Mouse (Mus musculus) embryo, embryonic 11.5 days (tissue): ENCODE data around the gene Cnnm3.

Source experiments
- DNase-seq: peaks from one replicate; pipeline ENCODE4 v3.0.0-alpha.2; 2012; ENCODE audit warnings: low read depth, low spot score

The Cnnm3 gene

DNA sequence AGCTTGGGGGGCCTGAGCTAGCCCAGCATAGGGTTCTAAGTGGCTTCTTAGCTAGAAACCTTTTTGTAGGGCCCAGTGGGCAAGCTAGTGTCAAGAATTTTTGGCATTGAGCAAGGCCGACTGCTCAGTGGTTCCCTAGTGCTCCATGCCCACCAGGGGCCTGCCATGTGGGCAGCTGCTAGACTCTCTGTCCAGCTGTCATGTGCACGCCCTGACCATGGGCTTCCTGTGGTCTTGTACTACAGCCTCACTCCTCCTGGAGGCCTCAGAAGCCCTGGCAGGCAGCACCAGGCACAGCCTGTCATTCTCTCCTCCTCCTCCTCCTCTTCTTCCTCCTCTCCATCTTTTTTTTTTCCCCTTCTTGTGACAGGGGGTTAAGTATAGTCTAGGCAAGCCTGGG lies 14.4 kb upstream of the Cnnm3 start:
- no peak for DNase-seq

DNA sequence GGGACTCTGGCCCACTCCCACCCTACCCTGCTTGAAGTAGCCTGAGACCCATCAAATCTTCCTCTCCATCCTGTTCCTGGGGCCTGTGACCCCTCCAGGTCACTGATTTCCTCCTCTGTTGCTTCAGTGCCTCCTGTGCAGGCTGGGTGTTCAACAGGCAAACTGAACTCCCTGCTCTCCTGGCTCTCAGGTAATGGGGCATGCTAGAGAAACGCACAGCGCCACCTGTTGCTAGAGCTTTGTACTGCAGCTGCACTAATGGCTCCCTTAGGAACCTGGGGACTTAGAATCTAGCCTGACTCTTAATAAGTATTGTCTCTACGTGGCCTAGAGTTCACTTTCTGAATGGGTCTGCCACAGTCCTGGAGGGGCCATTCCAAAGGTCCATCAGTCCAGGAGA lies 10.4 kb upstream of the Cnnm3 start:
- peak; percentile 56 for DNase-seq

DNA sequence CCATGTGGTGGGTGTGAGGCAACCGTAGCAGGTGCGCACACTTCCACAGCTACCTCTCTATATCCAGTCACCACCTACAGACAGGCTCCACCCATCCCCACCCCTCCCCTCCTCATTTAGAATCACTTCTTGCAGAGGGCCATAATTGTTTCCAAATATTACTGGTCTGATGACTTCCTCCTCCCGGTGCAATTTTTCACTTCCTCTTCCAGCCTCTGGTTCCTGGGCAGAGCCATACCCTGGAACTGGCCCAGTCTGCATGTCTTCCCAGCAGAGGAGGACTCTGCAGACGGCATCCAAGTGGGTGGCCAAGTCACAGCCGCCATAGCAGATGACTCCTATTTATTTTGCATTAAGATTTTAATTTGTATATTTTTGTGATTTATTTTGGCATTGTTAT lies 3.4 kb upstream of the Cnnm3 start:
- no peak for DNase-seq

DNA sequence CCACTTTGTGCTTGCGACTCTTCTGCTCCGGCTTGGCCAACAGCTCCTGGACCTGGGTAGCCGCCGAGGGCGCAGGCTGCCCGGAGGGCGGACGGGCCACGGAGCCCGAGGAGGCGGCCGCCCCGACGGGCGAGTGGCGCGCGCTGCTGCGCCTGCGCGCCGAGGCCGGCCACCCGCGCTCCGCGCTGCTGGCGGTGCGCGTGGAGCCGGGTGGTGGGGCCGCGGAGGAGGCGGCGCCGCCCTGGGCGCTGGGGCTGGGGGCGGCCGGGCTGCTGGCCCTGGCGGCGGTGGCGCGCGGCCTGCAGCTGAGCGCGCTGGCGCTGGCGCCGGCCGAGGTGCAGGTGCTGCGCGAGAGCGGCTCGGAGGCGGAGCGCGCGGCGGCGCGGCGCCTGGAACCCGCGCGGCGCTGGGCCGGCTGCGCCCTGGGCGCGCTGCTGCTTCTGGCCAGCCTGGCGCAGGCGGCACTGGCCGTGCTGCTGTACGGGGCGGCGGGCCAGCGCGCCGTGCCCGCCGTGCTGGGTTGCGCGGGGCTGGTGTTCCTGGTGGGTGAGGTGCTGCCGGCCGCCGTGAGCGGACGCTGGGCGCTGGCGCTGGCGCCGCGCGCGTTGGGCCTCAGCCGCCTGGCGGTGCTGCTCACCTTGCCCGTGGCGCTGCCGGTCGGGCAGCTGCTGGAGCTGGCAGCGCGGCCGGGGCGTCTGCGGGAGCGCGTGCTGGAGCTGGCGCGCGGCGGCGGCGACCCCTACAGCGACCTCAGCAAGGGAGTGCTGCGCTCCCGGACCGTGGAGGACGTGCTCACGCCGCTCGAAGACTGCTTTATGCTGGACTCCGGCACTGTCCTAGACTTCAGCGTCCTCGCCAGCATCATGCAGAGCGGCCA lies 660 bp downstream of the Cnnm3 start:
- no peak for DNase-seq

DNA sequence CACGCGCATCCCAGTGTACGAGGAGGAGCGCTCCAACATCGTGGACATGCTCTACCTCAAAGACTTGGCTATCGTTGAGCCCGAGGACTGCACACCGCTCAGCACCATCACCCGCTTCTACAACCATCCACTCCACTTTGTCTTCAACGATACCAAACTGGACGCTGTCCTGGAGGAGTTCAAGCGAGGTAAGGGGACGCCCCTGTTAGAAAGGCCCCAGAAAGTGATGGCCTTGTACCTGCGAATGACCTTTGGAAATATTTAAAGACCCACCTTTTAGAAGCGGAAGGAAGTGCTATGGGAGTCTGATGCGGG lies 1.3 kb downstream of the Cnnm3 start:
- DNase-seq, result no peak

DNA sequence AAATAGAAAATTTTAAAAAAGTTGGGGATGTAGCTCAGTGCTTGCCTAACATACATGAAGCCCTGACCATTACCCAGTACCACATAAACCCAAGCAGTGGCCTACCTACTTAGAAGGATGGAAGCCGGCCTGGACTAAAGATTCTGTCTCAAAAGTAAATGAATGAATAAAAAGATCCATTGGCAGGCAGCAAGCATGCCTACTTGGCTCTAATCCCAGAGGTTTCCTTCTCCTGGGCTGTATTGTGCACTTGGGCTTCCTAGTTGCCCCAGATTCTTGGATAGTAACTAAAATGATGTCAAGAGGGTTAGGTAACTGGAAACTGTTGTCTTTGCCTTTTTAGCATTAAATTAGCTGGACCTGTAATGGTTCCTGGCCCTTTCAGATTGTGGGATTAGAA lies 1.6 kb downstream of the Cnnm3 start:
- no peak for DNase-seq

DNA sequence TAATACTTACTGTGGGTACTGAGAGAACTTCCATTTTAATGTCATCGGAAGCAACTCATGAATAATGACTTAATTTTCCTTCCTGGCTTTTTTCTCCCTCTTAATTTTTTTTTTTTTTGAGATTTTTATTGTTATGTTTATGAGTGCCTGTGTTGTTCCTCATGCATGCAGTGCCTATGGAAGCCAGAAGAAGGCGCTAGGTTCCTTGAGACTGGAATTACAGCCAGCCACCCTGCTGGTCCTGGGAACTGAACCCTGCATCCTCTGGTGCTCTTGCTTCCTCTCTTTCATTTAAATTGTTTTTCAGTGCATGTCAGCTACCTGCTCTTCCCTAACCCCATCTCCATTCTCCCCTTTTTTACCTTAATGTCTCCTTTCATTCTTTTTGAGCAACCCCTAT lies 2.1 kb downstream of the Cnnm3 start:
- no peak for DNase-seq

DNA sequence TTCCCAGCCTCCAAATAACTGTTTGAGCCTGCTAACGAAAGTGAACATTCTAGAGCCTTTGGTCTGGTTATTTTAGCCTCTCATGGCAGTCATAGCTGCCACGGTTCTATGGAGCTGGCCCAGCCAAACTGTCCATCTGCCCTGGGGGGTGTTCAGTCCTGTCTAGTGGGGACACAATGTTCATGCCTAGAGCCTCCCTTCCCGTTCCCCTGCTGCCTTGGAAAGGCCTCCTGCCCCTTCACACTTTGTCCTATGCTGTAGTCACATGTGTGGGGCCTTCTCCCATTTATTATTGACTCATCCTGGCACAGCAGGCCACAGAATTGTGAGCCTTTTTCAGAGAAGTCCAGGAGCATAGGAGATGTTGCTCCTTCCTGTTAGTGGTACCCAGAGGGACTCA lies 6.6 kb downstream of the Cnnm3 start:
- no peak for DNase-seq

DNA sequence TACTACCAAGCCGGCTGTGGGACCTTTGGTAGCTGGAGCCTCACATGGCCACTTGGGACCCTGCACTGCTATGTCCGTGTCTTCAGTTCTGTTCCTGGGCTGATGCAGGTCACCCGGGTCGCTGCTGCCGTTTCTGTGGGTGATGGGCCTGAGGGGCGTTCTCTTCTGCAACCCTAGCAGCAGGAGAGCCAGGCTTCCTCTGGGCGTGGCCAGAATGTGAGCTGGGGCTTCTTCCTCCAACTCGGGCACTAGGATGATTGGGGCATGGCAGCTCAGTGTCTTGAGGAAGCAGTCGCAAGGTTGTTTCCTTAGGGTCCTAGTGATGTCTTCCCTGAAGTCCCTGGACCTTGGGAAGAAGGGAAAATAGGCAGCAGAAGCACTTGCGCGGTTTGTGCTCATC lies 8.0 kb downstream of the Cnnm3 start:
- DNase-seq, result no peak

DNA sequence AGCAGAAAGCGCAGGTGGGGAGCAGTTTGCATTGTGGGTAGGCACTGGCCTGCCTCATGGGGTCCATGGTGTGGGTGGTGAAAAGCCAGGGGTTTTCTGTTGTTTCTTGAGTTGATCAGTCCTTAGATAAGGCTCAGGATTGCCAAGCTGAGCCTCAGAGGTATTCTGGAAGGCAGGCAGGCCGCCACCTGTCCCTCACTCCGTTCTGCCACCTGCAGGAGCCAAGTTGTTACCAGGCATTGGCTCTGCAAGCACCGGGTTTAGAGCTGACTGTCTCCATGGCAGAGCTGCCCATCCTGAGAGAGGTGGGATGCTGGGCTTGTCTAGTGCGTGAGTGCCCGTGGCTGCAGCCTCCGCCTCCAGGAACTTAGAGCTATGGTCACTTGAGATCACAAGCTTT lies 10.5 kb downstream of the Cnnm3 start:
- no peak for DNase-seq

DNA sequence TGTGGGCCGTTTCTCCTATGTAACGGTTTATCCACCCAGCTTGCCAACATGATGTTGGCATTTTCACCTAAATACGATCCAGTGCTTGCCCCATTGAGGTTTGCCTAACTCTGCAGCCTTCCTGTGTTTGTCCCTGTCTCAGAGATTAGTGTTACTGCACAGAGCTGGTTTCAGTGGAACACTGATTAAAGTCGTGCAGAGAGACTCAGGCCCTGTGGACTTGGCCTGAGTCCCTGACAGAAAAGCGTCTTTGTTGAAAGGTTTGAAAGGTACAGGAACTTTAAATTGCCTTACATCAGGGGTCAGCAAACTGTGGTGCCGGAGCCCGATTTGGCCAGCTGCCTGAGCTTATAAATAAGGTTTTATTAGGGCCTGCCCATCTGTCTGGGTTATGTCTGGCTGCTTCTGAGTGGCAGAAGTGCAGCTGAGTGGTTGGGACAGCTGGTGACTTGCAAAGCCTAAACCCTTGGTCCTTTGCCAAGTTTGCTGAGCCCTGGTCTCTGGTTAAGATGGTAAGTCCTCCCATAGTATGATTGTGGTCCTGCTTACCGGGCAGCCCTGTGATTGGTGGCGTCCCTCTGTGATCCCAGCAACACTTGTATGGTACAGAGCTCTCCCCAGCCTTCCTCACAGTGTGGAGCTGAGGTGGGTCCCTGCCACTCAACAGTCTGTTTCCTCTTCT lies 11.8 kb downstream of the Cnnm3 start:
- no peak for DNase-seq

DNA sequence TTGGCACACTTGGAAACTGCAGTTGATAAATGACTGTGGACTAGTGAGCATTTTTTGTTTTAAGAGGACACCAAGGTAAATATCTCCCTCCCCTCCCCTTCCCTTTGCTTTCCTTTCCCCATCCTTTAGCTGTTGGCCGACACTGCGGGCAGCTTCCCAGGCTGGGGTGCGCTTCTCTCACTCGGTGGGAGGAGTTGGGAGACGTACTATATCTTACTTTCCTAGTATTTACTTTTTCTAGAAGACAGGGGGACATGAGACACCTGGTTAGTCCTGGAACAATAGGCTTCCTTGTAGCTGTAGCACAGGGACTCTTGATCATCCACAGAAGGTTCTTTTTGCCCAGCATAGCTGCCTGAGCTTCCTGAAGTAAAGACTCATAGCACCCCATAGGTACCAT lies 12.4 kb downstream of the Cnnm3 start:
- DNase-seq, result no peak

DNA sequence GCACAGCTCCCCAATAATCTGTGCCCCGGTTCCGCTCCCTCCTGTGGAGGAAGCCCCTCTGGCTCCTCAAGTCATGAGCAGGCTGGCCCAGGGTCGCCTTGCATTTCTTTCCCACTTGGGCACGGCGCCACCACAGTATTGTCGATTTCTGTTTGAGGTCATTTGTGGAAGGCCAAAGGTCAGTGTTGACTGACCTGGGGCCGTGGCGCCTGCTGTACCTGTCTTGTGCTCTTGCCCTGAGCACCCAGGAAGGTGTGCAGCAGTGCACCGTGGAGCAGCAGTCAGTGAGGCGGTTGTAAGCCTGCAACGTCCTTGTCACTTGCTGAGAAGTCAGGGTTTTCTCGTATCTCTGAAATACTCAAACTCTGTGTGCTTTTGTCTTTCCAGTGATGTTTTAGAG lies 14.1 kb downstream of the Cnnm3 start:
- DNase-seq, result no peak

DNA sequence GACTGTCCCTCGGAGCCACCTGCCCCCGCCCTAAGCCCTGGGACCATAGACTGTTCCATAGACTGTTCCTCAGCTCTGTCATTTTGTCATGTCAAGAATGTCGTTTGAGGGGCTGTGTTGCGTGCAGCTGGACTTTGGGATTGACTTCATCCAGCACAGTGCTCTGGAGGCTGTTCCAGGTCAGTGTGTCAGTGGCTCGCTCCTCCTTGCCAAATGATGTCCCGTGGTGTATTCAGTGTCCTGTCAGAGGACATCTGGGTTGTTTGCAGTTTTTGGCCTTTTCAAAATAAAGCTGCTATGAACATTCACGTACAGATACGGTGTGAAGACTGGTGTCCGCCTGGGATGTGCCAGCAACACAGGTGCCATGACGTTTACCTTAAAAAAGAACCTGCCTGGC lies 15.2 kb downstream of the Cnnm3 start:
- DNase-seq, result no peak

DNA sequence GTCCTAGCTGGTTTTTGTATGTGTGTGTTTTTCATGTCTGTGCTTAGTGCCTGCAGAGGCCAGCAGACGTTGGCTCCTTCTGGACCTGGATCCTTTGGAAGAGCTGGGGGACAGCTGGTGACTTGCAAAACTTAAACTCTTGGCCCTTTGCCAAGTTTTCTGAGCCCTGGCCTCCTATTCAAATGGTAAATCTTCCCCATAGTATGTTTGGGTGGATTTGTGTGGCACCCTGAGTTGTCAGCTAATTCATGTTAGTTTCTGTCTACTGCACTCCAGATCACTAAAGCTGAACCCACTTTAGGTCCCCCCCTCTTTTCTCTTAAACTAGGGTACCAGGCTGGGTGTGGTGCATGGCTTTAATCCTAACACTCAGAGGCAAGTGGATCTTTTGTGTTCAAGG lies 16.7 kb downstream of the Cnnm3 start:
- DNase-seq, result no peak

DNA sequence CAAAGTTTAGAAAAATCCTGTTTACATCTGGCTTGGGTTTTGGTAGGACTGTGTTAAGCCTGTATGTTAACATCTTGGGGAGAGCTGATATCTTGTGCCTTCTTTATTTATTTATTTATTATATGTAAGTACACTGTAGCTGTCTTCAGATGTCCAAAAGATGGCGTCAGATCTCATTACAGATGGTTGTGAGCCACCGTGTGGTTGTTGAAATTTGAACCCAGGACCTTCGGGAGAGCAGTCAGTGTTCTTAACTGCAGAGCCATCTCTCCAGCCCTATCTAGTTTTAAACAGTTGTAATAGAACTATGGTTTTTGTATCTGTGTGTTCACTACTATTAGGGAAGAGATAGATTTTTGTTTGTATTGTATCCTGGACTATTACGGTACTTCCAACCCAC lies 17.6 kb downstream of the Cnnm3 start:
- DNase-seq, result no peak

DNA sequence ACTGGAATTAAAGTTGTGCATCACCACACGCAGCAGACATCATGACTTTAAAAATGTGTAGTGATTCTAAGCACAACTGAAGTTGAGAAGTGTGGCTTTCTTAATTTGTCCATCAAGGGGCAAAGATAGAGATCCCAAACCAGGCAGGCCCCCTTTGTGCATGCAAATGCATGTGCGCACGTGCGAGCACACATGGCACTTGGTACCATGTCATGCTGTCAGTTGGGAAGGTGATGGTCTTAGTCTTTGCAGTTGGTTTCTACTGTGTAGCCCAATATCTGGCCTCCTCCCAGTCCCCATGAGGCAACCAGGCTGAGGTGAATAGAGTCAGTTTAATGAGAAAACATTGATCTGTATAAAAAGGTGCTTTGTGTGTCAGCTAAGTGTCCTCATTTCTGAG lies 18.2 kb downstream of the Cnnm3 start:
- DNase-seq, result no peak

DNA sequence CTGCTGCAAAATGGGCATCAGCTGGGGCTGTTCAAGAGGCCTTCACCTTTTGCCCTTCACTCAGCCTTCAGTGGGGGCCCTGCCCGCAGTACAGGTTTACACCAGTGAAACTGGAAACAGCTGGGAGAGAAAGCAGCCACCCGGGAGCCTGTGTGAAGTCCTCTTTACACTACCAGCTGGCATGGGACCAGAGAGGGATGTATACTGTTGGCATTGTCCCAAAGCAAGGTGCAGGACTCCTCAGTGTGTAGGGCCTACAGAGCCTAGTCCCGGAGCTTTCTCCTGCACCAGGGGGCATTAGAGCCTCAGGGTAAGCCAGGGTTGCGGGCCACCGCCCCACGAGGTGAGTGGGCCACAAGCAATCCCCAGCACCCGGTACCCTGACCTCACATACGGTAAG lies 18.8 kb downstream of the Cnnm3 start:
- no peak for DNase-seq

DNA sequence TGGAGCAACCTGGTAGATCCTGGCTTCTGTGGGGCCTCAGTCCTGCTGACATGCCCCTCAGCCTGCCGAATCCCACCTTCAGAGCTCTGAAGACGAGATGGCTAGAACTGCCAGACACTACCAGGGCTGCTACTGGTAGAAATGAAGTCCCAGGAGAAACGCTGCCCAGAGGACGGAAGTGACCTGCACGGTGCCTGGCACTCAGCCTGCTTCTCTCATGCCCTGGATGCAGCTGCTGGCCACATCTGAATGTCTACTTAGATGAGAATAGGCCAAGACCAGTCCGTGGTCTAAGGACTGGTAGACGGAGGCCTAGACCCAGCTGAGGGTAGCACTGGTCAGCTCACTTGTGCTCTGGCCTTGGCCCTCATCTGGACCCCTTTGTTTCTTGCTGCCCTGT lies 19.3 kb downstream of the Cnnm3 start:
- no peak for DNase-seq

DNA sequence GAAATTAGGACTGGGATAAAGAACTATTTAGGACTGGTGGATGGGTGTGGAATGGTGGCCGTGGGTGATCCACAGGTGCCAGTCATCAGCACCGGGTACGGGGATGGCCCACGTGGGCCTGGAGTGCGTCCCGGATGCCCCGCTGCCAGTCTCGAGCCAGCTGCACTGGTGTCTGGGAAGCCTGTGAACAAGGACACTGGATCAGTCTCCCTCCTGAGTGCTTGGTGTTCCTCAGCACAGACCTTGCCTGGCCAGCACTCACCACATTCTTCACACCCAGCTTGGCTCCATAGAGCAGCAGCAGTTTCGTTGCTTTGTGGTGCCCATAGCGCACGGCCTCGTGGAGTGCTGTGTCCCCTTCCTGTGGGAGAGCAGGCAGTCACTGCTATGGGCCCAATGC lies 19.8 kb downstream of the Cnnm3 start:
- no peak for DNase-seq

DNA sequence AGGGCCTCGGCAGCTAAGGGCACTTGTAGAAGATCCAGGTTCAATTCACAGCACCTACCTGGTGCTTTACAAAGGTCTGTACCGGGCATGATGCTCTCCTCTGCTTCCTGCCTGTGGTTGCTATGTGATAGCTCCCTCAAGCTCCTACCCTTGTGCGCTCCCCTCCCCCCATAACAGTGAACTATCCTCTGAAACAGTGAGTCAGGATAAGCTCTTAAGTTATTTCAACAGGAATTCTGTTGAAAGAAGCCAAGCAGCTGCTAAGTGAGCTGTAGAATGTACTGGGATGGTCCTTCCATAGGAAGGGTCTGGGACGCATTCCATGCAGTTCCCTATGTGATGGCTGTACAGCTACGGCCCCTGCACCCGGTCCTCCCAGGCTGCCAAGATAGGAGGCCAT lies 21.9 kb downstream of the Cnnm3 start:
- DNase-seq, result no peak

DNA sequence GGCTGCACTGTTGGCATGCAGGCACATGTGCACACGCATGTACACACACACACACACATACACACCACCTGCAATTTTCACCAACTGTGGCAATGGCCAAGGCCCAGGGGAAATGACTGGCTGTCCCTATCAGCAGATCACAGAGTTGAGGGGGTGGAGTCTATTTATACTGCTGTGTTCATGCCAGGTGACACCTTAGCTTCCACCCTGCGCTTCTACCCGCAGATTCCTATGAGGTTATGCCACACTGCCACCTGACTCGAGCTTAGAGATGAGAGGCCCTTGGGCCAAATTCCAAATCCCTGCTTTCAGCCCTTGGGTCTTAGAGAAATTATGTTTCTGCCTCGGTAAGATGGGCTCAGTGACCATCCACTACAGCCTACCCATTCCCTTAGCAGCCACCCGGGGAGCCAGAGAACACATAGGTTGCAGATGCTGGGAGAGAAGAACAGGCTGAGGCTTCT lies 23.0 kb downstream of the Cnnm3 start:
- no peak for DNase-seq
